ENCODE assay signal across 32 mouse cellular contexts in genomic region chr16:62509321-62509720, GRCm38 (mm10).
DNase-seq lines count a peak whose midpoint lies in the region; ATAC-seq lines count a peak whose summit lies in the region.
"Had no signal": no experiment of that assay in that cellular context is flagged by ENCODE, and none has a peak within 500 bp of the region (broad histone marks: within the 10 kb centered on the region; RNA-seq: fewer than 3 reads in every experiment).

No protein-coding gene starts in this region.

- no peak for ATAC-seq in heart, embryonic 11.5 days (replicated peaks; ENCODE audit: insufficient number of reproducible peaks, low FRiP score, low TSS enrichment)
- ATAC-seq in forebrain, embryonic 13.5 days = no peak
- ATAC-seq: forebrain, embryonic 14.5 days; intestine, embryonic 16.5 days; midbrain, embryonic 16.5 days had no signal

- no peak overlapping the region for H3K4me2 ChIP-seq in heart, embryonic 11.5 days
- H3K4me2 ChIP-seq in forebrain, embryonic 13.5 days = no peak overlapping the region
- H3K4me2 ChIP-seq: embryonic facial prominence, embryonic 15.5 days; hindbrain, embryonic 13.5 days; kidney, embryonic 15.5 days; lung, embryonic 14.5 days; neural tube, embryonic 12.5 days had no signal

- H3K4me3 ChIP-seq in heart, embryonic 11.5 days (ENCODE audit: low read depth, low read length) = no peak overlapping the region
- no peak overlapping the region for H3K4me3 ChIP-seq in forebrain, embryonic 13.5 days
- H3K4me3 ChIP-seq: embryonic facial prominence, embryonic 10.5 days; embryonic facial prominence, embryonic 15.5 days; heart, adult 2 months; hindbrain, embryonic 13.5 days; kidney, embryonic 15.5 days; layer of hippocampus, adult 2 months; left cerebral cortex, adult 2 months; neural tube, embryonic 12.5 days had no signal

- H3K4me1 ChIP-seq in heart, embryonic 11.5 days (ENCODE audit: control insufficient read depth, insufficient read depth, low read length) = no peaks in the 10 kb centered on the region
- H3K4me1 ChIP-seq in forebrain, embryonic 13.5 days = no peaks in the 10 kb centered on the region
- H3K4me1 ChIP-seq: embryonic facial prominence, embryonic 10.5 days; embryonic facial prominence, embryonic 15.5 days; hindbrain, embryonic 13.5 days; kidney, embryonic 15.5 days; neural tube, embryonic 12.5 days had no signal

- no peak overlapping the region for H3K27ac ChIP-seq in heart, embryonic 11.5 days (ENCODE audit: low read depth, low read length)
- no peak overlapping the region for H3K27ac ChIP-seq in forebrain, embryonic 13.5 days
- H3K27ac ChIP-seq: embryonic facial prominence, embryonic 10.5 days; embryonic facial prominence, embryonic 15.5 days; heart, adult 2 months; hindbrain, embryonic 13.5 days; kidney, embryonic 15.5 days; layer of hippocampus, adult 2 months; left cerebral cortex, adult 2 months; liver, embryonic 14.5 days; neural tube, embryonic 12.5 days; stomach, postnatal 0 days had no signal

- WGBS in heart, embryonic 11.5 days (ENCODE audit: insufficient replicate concordance) = 84% methylated on average over 1 of the region's 1 CpGs
- 92% methylated on average over 1 of the region's 1 CpGs for WGBS in forebrain, embryonic 13.5 days

- no peak overlapping the region for H3K9ac ChIP-seq in heart, embryonic 11.5 days (ENCODE audit: low read depth, low read length)
- H3K9ac ChIP-seq in forebrain, embryonic 13.5 days = no peak overlapping the region
- H3K9ac ChIP-seq: embryonic facial prominence, embryonic 15.5 days; hindbrain, embryonic 13.5 days; kidney, embryonic 15.5 days; liver, embryonic 14.5 days; lung, embryonic 14.5 days; neural tube, embryonic 12.5 days had no signal

- peak; percentile 3 for DNase-seq in adrenal gland, adult 2 months
- DNase-seq in adrenal gland, postnatal 25 days = no peak
- peak; percentile 67 for DNase-seq in heart, adult 11 months
- DNase-seq in kidney, adult 9 months = peak; percentile 42
- no peak for DNase-seq in kidney, postnatal 4 days
- peak; percentile 34 to 58 for DNase-seq in heart, postnatal 14 days
- DNase-seq: cerebellum, adult 11 months; cerebellum, adult 9-11 months; gastrocnemius, postnatal 25 days; kidney, postnatal 25 days; lung, embryonic 14.5 days; lung, postnatal 14 days; right cerebral cortex, adult 18-20 months; right cerebral cortex, postnatal 4 days; thymus, adult 18-20 months; thymus, postnatal 25 days had no signal

- no peaks in the 10 kb centered on the region for H3K27me3 ChIP-seq in heart, embryonic 11.5 days (ENCODE audit: control insufficient read depth, insufficient read depth, low read length)
- no peaks in the 10 kb centered on the region for H3K27me3 ChIP-seq in forebrain, embryonic 13.5 days
- H3K27me3 ChIP-seq: CH12.LX; embryonic facial prominence, embryonic 15.5 days; hindbrain, embryonic 13.5 days; kidney, embryonic 15.5 days; neural tube, embryonic 12.5 days had no signal

- no peaks in the 10 kb centered on the region for H3K36me3 ChIP-seq in heart, embryonic 11.5 days (ENCODE audit: control insufficient read depth, insufficient read depth, low read length)
- no peaks in the 10 kb centered on the region for H3K36me3 ChIP-seq in forebrain, embryonic 13.5 days (ENCODE audit: poor library complexity, severe bottlenecking)
- H3K36me3 ChIP-seq: embryonic facial prominence, embryonic 10.5 days; embryonic facial prominence, embryonic 15.5 days; hindbrain, embryonic 13.5 days; kidney, embryonic 15.5 days; neural tube, embryonic 12.5 days had no signal

- intact Hi-C loops in heart, postnatal 14 days (cut with DNase I) = loop anchor here (5.0 to 10.0 kb wide), 2 partner anchors 53 to 135 kb away; no protein-coding TSS in a partner anchor

- no peaks in the 10 kb centered on the region for H3K9me3 ChIP-seq in heart, embryonic 11.5 days (replicated peaks; ENCODE audit: control insufficient read depth, low read length)
- no peaks in the 10 kb centered on the region for H3K9me3 ChIP-seq in forebrain, embryonic 13.5 days (replicated peaks)
- H3K9me3 ChIP-seq: embryonic facial prominence, embryonic 10.5 days; embryonic facial prominence, embryonic 15.5 days; hindbrain, embryonic 13.5 days; kidney, embryonic 15.5 days; neural tube, embryonic 12.5 days had no signal

Comparison
In these comparisons a context has a peak if more than half of its experiments do, and no peak if none do; other contexts are left out.
1. DNase-seq: peak in adrenal gland, adult 2 months (single experiment), heart, adult 11 months (single experiment), kidney, adult 9 months (single experiment) and heart, postnatal 14 days (2 of 2); none in adrenal gland, postnatal 25 days (single experiment) and kidney, postnatal 4 days (0 of 2).